Mouse (Mus musculus): ENCODE results near the gene Pidd1. TPM values are rescaled to one million over a fixed set of nuclear protein-coding genes. Genes with fewer than 3 reads are reported as not detected.
A peak's percentile ranks its signal among the peaks of the same experiment; 100 is the strongest.

Gene Pidd1
- polyA plus RNA-seq, 1 experiment = 39.6 TPM

DNA sequence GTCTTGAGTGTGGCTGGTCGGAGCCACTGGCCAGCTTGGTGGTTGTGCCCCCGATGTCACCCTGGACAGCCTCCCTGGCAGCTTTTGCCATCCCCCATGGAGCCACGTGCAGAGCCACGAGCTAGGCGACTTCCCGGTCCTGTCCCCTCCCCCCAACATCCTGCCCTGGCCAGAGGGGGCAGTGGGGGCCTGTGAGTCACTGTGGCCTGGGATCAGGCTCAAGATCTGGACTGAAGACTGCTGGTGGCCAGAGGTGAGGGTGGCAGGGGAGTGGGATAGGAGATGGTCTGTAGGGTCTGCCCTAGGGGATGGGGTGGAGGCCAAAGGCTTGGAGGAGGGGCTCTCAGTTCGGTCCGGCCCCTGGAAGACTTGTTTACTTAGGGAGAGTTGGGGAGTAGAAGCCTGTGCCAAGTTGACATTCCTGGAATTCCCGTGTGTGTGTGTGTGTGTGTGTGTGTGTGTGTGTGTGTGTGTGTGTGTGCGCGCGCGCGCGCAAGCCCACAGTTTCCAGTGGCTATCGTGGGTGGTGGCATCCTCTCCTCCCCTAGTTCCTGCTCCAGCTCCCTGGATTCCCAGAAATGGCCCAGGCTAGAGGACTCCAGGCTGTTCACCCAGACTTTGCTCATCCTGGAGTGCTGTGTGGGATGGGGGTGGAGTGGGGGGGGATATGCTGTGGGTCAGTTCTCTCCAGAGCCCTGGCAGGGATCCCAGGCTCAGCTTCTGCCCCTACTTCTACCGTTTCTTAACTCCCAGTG is 32.6 kb upstream of the Pidd1 start:
- under 1% methylated on average over 17 of the region's 17 CpGs for WGBS
- no peak for TF ChIP-seq POLR2A (IDR thresholded peaks at IDR 0.05; ENCODE audit: borderline replicate concordance, control insufficient read depth, low read depth, low read length)
- no peak for TF ChIP-seq CTCF (IDR thresholded peaks at IDR 0.05; ENCODE audit: control insufficient read depth, insufficient read depth, low read length)

DNA sequence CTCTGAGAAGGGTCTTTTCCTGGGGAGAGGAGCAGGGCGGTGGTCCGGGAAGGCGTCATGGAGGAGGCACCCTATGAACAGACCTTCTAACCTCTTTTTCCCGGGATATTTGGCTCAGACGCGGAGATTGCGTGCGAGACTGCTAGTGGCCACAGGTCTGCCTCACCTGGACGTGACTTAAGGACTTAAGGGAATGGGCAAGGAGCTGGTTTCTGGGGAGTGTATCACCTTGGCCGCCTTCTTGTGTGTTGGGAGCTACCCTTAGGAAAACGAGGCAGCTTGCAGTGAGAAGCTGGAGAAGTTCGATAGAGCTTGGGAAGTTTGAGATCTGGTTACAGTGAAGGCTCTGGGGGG is 32.0 kb upstream of the Pidd1 start:
- peaks cover 7% of the 10 kb centered on the region for H3K4me1 ChIP-seq (ENCODE audit: control insufficient read depth, insufficient read depth, low read length)
- WGBS = under 1% methylated on average over 12 of the region's 12 CpGs
- TF ChIP-seq CTCF (IDR thresholded peaks at IDR 0.05; ENCODE audit: control insufficient read depth, insufficient read depth, low read length) (no peak), POLR2A (IDR thresholded peaks at IDR 0.05; ENCODE audit: borderline replicate concordance, control insufficient read depth, low read depth, low read length) (no peak)
- peak overlapping the region; percentile 80; the same call in 1 of the 2 replicates for H3K27ac ChIP-seq (ENCODE audit: control insufficient read depth, insufficient read depth, low read depth, low read length, poor library complexity)
- peak overlapping the region; percentile 77 for H3K4me3 ChIP-seq (replicated peaks; ENCODE audit: control insufficient read depth, low read depth, low read length)

More for the DNA sequence above, 32.6 kb upstream of the Pidd1 start:
- H3K27ac ChIP-seq (ENCODE audit: control insufficient read depth, insufficient read depth, low read depth, low read length, poor library complexity) = peak overlapping the region; percentile 46
- H3K4me1 ChIP-seq (ENCODE audit: control insufficient read depth, insufficient read depth, low read length) = peaks cover 9% of the 10 kb centered on the region
- H3K4me3 ChIP-seq (replicated peaks; ENCODE audit: control insufficient read depth, low read depth, low read length) = peak overlapping the region; percentile 55

DNA sequence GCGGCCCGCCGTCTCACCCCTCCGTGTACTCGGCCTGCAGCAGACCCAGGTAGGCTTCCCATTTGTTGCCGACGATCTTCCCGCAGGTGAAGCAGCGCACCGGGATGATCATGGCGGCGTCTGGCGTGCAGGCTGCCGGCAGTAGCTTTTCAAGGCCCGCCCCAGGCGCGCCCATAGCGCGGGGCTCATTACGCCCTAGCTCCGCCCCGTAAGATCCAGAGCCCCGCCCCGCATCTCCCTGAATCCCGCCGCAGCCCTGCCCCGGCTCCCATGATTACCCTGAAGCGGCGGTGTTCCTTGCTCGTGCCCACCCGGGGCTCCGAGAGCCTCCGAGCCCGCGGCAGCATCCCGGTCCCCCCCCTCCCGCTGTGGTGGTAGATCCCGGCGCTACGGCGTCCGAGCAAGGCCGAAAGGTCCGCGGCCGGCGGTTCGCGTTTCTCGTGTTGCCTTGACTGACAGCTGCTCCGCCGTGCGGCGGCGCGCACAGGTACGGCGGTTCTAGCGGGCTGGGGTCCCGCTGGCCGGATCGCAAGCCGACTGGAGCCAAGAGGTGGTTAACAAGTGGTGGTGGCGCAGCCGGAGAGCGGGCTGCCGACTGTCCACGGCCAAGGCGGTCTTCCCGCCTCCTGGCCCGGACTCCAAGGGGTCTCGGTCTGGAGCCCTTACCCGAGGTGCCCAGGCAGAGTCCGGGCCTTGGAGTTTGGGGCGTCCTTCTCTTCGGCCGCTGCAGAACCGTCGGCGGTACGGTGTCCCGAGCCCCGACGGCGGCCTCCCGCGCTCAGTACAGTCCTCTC is 31.4 kb upstream of the Pidd1 start, which contains the start of the genes Polr2l and Tspan4:
Gene Polr2l, minus strand, starts transcription at position 122 of the 794 bp plus-strand sequence.
Gene Tspan4, plus strand, starts transcription at position 230 of the 794 bp plus-strand sequence.
- under 1% methylated on average over 87 of the region's 87 CpGs for WGBS
- peak within 1 kb of the TSS; percentile 80 for H3K27ac ChIP-seq (ENCODE audit: control insufficient read depth, insufficient read depth, low read depth, low read length, poor library complexity)
- TF ChIP-seq CTCF (IDR thresholded peaks at IDR 0.05; ENCODE audit: control insufficient read depth, insufficient read depth, low read length) = no peak
- peak; percentile 71; the same call in 1 of the 2 replicates for TF ChIP-seq POLR2A (IDR thresholded peaks at IDR 0.05; ENCODE audit: borderline replicate concordance, control insufficient read depth, low read depth, low read length)
- peaks cover 7% of the 10 kb centered on the region for H3K4me1 ChIP-seq (ENCODE audit: control insufficient read depth, insufficient read depth, low read length)
- H3K4me3 ChIP-seq (replicated peaks; ENCODE audit: control insufficient read depth, low read depth, low read length) = peak within 1 kb of the TSS; percentile 77

DNA sequence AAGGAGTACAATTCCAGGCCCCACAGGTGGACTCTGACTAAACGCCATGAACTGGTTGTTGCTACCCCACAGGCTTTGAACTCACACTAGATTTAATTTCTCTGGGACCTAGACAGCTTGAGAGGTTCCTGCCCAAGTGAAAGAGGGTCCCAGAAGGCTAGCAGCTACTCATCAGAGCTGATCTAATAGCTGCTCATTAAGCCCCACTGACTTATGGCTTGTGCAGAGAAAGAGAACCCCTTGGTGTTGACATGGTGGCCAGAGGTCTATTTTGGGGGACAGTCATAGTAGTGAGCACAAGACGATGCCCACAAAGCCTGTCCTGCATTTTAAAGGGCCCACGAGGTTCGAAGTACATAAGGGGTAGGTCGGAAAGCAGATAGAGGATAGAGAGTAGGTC is 30.3 kb upstream of the Pidd1 start:
- peak overlapping the region; percentile 77 for H3K4me3 ChIP-seq (replicated peaks; ENCODE audit: control insufficient read depth, low read depth, low read length)
- WGBS = 7% methylated on average over 5 of the region's 5 CpGs
- peaks cover 8% of the 10 kb centered on the region for H3K4me1 ChIP-seq (ENCODE audit: control insufficient read depth, insufficient read depth, low read length)
- TF ChIP-seq CTCF (IDR thresholded peaks at IDR 0.05; ENCODE audit: control insufficient read depth, insufficient read depth, low read length) = no peak
- TF ChIP-seq POLR2A (IDR thresholded peaks at IDR 0.05; ENCODE audit: borderline replicate concordance, control insufficient read depth, low read depth, low read length) = no peak
- H3K27ac ChIP-seq (ENCODE audit: control insufficient read depth, insufficient read depth, low read depth, low read length, poor library complexity) = no peak overlapping the region

DNA sequence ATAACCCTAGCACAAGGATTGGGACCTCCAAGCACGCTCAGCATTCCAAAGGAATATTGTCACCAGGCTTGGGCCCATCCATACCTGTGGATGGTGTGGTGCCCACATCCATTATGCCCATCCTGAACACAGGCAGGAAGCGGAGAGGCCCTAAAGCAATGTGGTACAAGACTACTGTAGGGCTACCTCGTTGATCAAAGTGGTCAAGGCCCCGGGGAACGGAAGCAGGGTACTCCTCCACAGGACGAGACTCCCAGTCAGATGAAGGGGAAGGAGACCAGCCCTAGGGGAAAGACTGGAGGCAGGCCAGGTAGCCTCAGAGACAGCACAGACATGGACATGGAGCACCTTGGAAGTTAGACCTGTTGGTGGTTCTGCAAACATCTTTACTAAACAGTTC is 28.9 kb upstream of the Pidd1 start:
- TF ChIP-seq CTCF (IDR thresholded peaks at IDR 0.05; ENCODE audit: control insufficient read depth, insufficient read depth, low read length) = no peak
- H3K4me1 ChIP-seq (ENCODE audit: control insufficient read depth, insufficient read depth, low read length) = peaks cover 9% of the 10 kb centered on the region
- WGBS = 81% methylated on average over 6 of the region's 6 CpGs
- H3K4me3 ChIP-seq (replicated peaks; ENCODE audit: control insufficient read depth, low read depth, low read length) = no peak overlapping the region
- H3K27ac ChIP-seq (ENCODE audit: control insufficient read depth, insufficient read depth, low read depth, low read length, poor library complexity) = no peak overlapping the region

DNA sequence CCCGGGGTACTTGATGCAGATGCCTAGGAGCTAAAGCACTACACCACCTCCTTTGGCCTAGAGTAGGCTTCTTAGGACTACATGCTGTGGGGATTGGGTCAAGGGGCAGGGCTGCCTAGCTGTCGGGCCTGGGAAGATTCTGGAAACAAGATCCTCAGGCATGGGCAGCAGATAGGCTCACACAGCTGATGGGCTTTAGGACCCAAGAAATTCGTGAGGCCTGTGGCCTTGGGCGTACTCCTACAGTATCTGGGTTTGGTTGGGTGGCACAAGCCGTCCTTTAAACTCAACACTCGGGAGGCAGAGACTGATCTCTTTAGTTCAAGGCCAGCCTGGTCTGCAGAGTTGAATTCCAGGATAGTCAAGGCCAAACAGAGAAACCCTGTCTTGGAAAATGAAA is 28.4 kb upstream of the Pidd1 start:
- 76% methylated on average over 6 of the region's 6 CpGs for WGBS
- Histone ChIP-seq H3K4me3 (replicated peaks; ENCODE audit: control insufficient read depth, low read depth, low read length) (no peak overlapping the region), H3K27ac (ENCODE audit: control insufficient read depth, insufficient read depth, low read depth, low read length, poor library complexity) (no peak overlapping the region), H3K4me1 (ENCODE audit: control insufficient read depth, insufficient read depth, low read length) (peaks cover 9% of the 10 kb centered on the region)
- TF ChIP-seq CTCF (IDR thresholded peaks at IDR 0.05; ENCODE audit: control insufficient read depth, insufficient read depth, low read length) = no peak
- no peak for TF ChIP-seq POLR2A (IDR thresholded peaks at IDR 0.05; ENCODE audit: borderline replicate concordance, control insufficient read depth, low read depth, low read length)

DNA sequence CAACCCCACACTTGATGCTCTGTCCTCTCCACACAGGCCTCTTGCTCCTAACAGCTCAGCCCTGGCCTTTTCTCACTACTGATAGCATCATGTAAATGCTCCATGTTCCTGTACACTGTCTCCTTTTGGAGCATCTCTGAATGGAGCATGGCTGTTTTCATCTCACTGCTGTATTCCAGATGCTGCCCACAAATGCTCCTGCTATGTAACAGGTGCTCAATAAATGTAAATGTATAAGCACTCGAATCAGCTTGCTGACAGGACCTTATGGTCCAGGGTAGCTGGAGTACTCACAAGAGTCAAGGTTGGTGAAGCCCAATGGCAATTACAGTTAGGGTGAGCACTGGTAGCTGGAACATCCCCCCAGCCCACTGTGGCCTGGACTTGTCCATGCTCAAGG is 27.4 kb upstream of the Pidd1 start:
- TF ChIP-seq POLR2A (IDR thresholded peaks at IDR 0.05; ENCODE audit: borderline replicate concordance, control insufficient read depth, low read depth, low read length) = no peak
- no peak for TF ChIP-seq CTCF (IDR thresholded peaks at IDR 0.05; ENCODE audit: control insufficient read depth, insufficient read depth, low read length)
- no peak overlapping the region for H3K4me3 ChIP-seq (replicated peaks; ENCODE audit: control insufficient read depth, low read depth, low read length)
- 95% methylated on average over 1 of the region's 1 CpGs for WGBS

DNA sequence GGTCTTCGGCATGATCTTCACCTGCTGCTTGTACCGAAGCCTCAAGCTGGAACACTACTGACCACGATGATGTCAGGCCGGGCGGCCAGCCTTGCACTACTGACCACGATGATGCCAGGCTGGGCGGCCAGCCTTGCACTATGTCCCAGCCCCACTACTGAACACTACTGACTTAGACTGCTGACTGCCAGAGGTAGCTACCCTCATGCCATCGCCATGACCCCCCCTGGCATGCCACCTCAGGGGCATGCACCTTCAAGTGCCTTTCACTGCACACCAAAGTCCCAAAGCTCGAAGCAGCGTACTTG is 26.8 kb upstream of the Pidd1 start:
- peaks cover 11% of the 10 kb centered on the region for H3K4me1 ChIP-seq (ENCODE audit: control insufficient read depth, insufficient read depth, low read length)
- no peak for TF ChIP-seq POLR2A (IDR thresholded peaks at IDR 0.05; ENCODE audit: borderline replicate concordance, control insufficient read depth, low read depth, low read length)
- no peak for TF ChIP-seq CTCF (IDR thresholded peaks at IDR 0.05; ENCODE audit: control insufficient read depth, insufficient read depth, low read length)
- 91% methylated on average over 10 of the region's 10 CpGs for WGBS

More for the DNA sequence above, 27.4 kb upstream of the Pidd1 start:
- Histone ChIP-seq H3K27ac (ENCODE audit: control insufficient read depth, insufficient read depth, low read depth, low read length, poor library complexity) (no peak overlapping the region), H3K4me1 (ENCODE audit: control insufficient read depth, insufficient read depth, low read length) (peaks cover 11% of the 10 kb centered on the region)

More for the DNA sequence above, 26.8 kb upstream of the Pidd1 start:
- no peak overlapping the region for H3K4me3 ChIP-seq (replicated peaks; ENCODE audit: control insufficient read depth, low read depth, low read length)
- H3K27ac ChIP-seq (ENCODE audit: control insufficient read depth, insufficient read depth, low read depth, low read length, poor library complexity) = no peak overlapping the region

Measured in bone marrow, adult 2 months (tissue).